Mouse (Mus musculus): ENCODE results near the gene Map3k14. TPM values are rescaled to one million over a fixed set of nuclear protein-coding genes. Genes with fewer than 3 reads are reported as not detected.
"Not testable (repeated sequence)": the region's sequence is repeated elsewhere in the genome, so short reads cannot be mapped to it uniquely, and the experiment has no call there.

Map3k14 gene
- polyA plus RNA-seq, 1 experiment from 2014 or later: 3.8 TPM

- H3K27me3 ChIP-seq (ENCODE audit: control insufficient read depth, insufficient read depth, low read length): no peaks in the 10 kb centered on the region
- peaks cover 9% of the 10 kb centered on the region for H3K36me3 ChIP-seq (ENCODE audit: control insufficient read depth, insufficient read depth, low read length)
- DNase-seq (ENCODE audit: low spot score) (no peak), ATAC-seq (replicated peaks; ENCODE audit: low FRiP score) (no peak)
- H3K9me3 ChIP-seq (ENCODE audit: control insufficient read depth, low read length): no peaks in the 10 kb centered on the region; the same call in 1 of the 2 replicates
- no peak overlapping the region for H3K4me3 ChIP-seq (ENCODE audit: low read depth, low read length)
- WGBS: 89% methylated on average over 7 of the region's 7 CpGs
- no peak overlapping the region for H3K4me2 ChIP-seq (ENCODE audit: low read depth, low read length, severe bottlenecking)
- H3K9ac ChIP-seq (ENCODE audit: low read length): no peak overlapping the region
- no peak overlapping the region for H3K27ac ChIP-seq (ENCODE audit: low read depth, low read length)
- no peaks in the 10 kb centered on the region for H3K4me1 ChIP-seq (replicated peaks; ENCODE audit: control insufficient read depth, insufficient read depth, low read length)
These were observed 35.9 kb downstream of the Map3k14 start for GRCm38 (mm10) chr11:103231367-103231766.

- Histone ChIP-seq H3K27ac (ENCODE audit: low read depth, low read length) (no peak overlapping the region), H3K9me3 (ENCODE audit: control insufficient read depth, low read length) (no peaks in the 10 kb centered on the region; the same call in 1 of the 2 replicates), H3K4me2 (ENCODE audit: low read depth, low read length, severe bottlenecking) (no peak overlapping the region), H3K27me3 (ENCODE audit: control insufficient read depth, insufficient read depth, low read length) (no peaks in the 10 kb centered on the region), H3K4me1 (replicated peaks; ENCODE audit: control insufficient read depth, insufficient read depth, low read length) (no peaks in the 10 kb centered on the region), H3K36me3 (ENCODE audit: control insufficient read depth, insufficient read depth, low read length) (peaks cover 9% of the 10 kb centered on the region), H3K9ac (ENCODE audit: low read length) (no peak overlapping the region), H3K4me3 (ENCODE audit: low read depth, low read length) (no peak overlapping the region)
- ATAC-seq (replicated peaks; ENCODE audit: low FRiP score) (no peak), DNase-seq (ENCODE audit: low spot score) (no peak)
- WGBS: 93% methylated on average over 19 of the region's 19 CpGs
These were observed 36.6 kb downstream of the Map3k14 start for GRCm38 (mm10) chr11:103230626-103231025.

- H3K27ac ChIP-seq (ENCODE audit: low read depth, low read length): no peak overlapping the region
- ATAC-seq (replicated peaks; ENCODE audit: low FRiP score) (no peak), DNase-seq (ENCODE audit: low spot score) (no peak)
- H3K4me3 ChIP-seq (ENCODE audit: low read depth, low read length): no peak overlapping the region
- 98% methylated on average over 2 of the region's 2 CpGs for WGBS
- H3K36me3 ChIP-seq (ENCODE audit: control insufficient read depth, insufficient read depth, low read length): peaks cover 9% of the 10 kb centered on the region
- no peaks in the 10 kb centered on the region for H3K4me1 ChIP-seq (replicated peaks; ENCODE audit: control insufficient read depth, insufficient read depth, low read length)
- H3K9me3 ChIP-seq (ENCODE audit: control insufficient read depth, low read length): no peaks in the 10 kb centered on the region; the same call in 1 of the 2 replicates
- no peaks in the 10 kb centered on the region for H3K27me3 ChIP-seq (ENCODE audit: control insufficient read depth, insufficient read depth, low read length)
- no peak overlapping the region for H3K4me2 ChIP-seq (ENCODE audit: low read depth, low read length, severe bottlenecking)
- no peak overlapping the region for H3K9ac ChIP-seq (ENCODE audit: low read length)
These were observed 37.7 kb downstream of the Map3k14 start for GRCm38 (mm10) chr11:103229608-103230007.

GRCm38 (mm10) chr11:103223951-103224456, 43.3 kb downstream of the Map3k14 start:
- H3K9ac ChIP-seq (ENCODE audit: low read length): no peak overlapping the region
- H3K4me2 ChIP-seq (ENCODE audit: low read depth, low read length, severe bottlenecking): no peak overlapping the region
- H3K27ac ChIP-seq (ENCODE audit: low read depth, low read length): no peak overlapping the region
- no peaks in the 10 kb centered on the region for H3K9me3 ChIP-seq (ENCODE audit: control insufficient read depth, low read length)
- H3K4me3 ChIP-seq (ENCODE audit: low read depth, low read length): no peak overlapping the region
- no peak for DNase-seq (ENCODE audit: low spot score)
- no peaks in the 10 kb centered on the region for H3K27me3 ChIP-seq (ENCODE audit: control insufficient read depth, insufficient read depth, low read length)
- ATAC-seq (replicated peaks; ENCODE audit: low FRiP score): no peak
- peaks cover 6% of the 10 kb centered on the region for H3K36me3 ChIP-seq (ENCODE audit: control insufficient read depth, insufficient read depth, low read length)
- no peaks in the 10 kb centered on the region for H3K4me1 ChIP-seq (replicated peaks; ENCODE audit: control insufficient read depth, insufficient read depth, low read length)
- WGBS: 71% methylated on average over 18 of the region's 18 CpGs

- DNase-seq (ENCODE audit: low spot score): no peak
- no peaks in the 10 kb centered on the region for H3K9me3 ChIP-seq (ENCODE audit: control insufficient read depth, low read length)
- ATAC-seq (replicated peaks; ENCODE audit: low FRiP score): no peak
- 0 out of 2 replicates have a peak overlapping the region, but pooled peaks have one; percentile 12 for H3K27ac ChIP-seq (ENCODE audit: low read depth, low read length)
- 87% methylated on average over 10 of the region's 10 CpGs for WGBS
- H3K36me3 ChIP-seq (ENCODE audit: control insufficient read depth, insufficient read depth, low read length): peaks cover 6% of the 10 kb centered on the region
- H3K4me3 ChIP-seq (ENCODE audit: low read depth, low read length): no peak overlapping the region
- no peaks in the 10 kb centered on the region for H3K27me3 ChIP-seq (ENCODE audit: control insufficient read depth, insufficient read depth, low read length)
- H3K4me2 ChIP-seq (ENCODE audit: low read depth, low read length, severe bottlenecking): no peak overlapping the region
- no peaks in the 10 kb centered on the region for H3K4me1 ChIP-seq (replicated peaks; ENCODE audit: control insufficient read depth, insufficient read depth, low read length)
- no peak overlapping the region for H3K9ac ChIP-seq (ENCODE audit: low read length)
These were observed 43.8 kb downstream of the Map3k14 start for GRCm38 (mm10) chr11:103223444-103223843.

- not testable (repeated sequence) for H3K4me2 ChIP-seq (ENCODE audit: low read depth, low read length, severe bottlenecking); H3K4me3 ChIP-seq (ENCODE audit: low read depth, low read length); H3K27ac ChIP-seq (ENCODE audit: low read depth, low read length); H3K9ac ChIP-seq (ENCODE audit: low read length); H3K4me1 ChIP-seq (replicated peaks; ENCODE audit: control insufficient read depth, insufficient read depth, low read length); H3K9me3 ChIP-seq (ENCODE audit: control insufficient read depth, low read length); H3K36me3 ChIP-seq (ENCODE audit: control insufficient read depth, insufficient read depth, low read length); DNase-seq (ENCODE audit: low spot score); ATAC-seq (replicated peaks; ENCODE audit: low FRiP score); H3K27me3 ChIP-seq (ENCODE audit: control insufficient read depth, insufficient read depth, low read length)
- 92% methylated on average over 3 of the region's 4 CpGs for WGBS
These were observed 44.6 kb downstream of the Map3k14 start for GRCm38 (mm10) chr11:103222718-103223117.

- ATAC-seq (replicated peaks; ENCODE audit: low FRiP score): no peak
- no peak overlapping the region for H3K27ac ChIP-seq (ENCODE audit: low read depth, low read length)
These were observed 45.8 kb downstream of the Map3k14 start for GRCm38 (mm10) chr11:103221437-103221836.

GRCm38 (mm10) chr11:103219995-103220394, 47.3 kb downstream of the Map3k14 start:
- ATAC-seq (replicated peaks; ENCODE audit: low FRiP score): no peak
- WGBS: 86% methylated on average over 4 of the region's 4 CpGs
- Histone ChIP-seq H3K4me2 (ENCODE audit: low read depth, low read length, severe bottlenecking) (no peak overlapping the region), H3K36me3 (ENCODE audit: control insufficient read depth, insufficient read depth, low read length) (peaks cover 6% of the 10 kb centered on the region), H3K4me1 (replicated peaks; ENCODE audit: control insufficient read depth, insufficient read depth, low read length) (0 out of 2 replicates have a peak, but pooled peaks cover 2% of the 10 kb centered on the region), H3K4me3 (ENCODE audit: low read depth, low read length) (no peak overlapping the region), H3K9me3 (ENCODE audit: control insufficient read depth, low read length) (no peaks in the 10 kb centered on the region), H3K9ac (ENCODE audit: low read length) (no peak overlapping the region), H3K27me3 (ENCODE audit: control insufficient read depth, insufficient read depth, low read length) (no peaks in the 10 kb centered on the region), H3K27ac (ENCODE audit: low read depth, low read length) (no peak overlapping the region)
- DNase-seq (ENCODE audit: low spot score): no peak

More at GRCm38 (mm10) chr11:103221437-103221836, 45.8 kb downstream of the Map3k14 start:
- no peak overlapping the region for H3K4me2 ChIP-seq (ENCODE audit: low read depth, low read length, severe bottlenecking)
- no peaks in the 10 kb centered on the region for H3K9me3 ChIP-seq (ENCODE audit: control insufficient read depth, low read length)
- H3K9ac ChIP-seq (ENCODE audit: low read length): no peak overlapping the region
- H3K4me1 ChIP-seq (replicated peaks; ENCODE audit: control insufficient read depth, insufficient read depth, low read length): 0 out of 2 replicates have a peak, but pooled peaks cover 2% of the 10 kb centered on the region
- H3K27me3 ChIP-seq (ENCODE audit: control insufficient read depth, insufficient read depth, low read length): no peaks in the 10 kb centered on the region
- H3K4me3 ChIP-seq (ENCODE audit: low read depth, low read length): no peak overlapping the region
- no peak for DNase-seq (ENCODE audit: low spot score)
- WGBS: 90% methylated on average over 6 of the region's 6 CpGs
- peaks cover 6% of the 10 kb centered on the region for H3K36me3 ChIP-seq (ENCODE audit: control insufficient read depth, insufficient read depth, low read length)

- Histone ChIP-seq H3K9ac (ENCODE audit: low read length) (no peak overlapping the region), H3K27me3 (ENCODE audit: control insufficient read depth, insufficient read depth, low read length) (no peaks in the 10 kb centered on the region), H3K9me3 (ENCODE audit: control insufficient read depth, low read length) (no peaks in the 10 kb centered on the region), H3K4me2 (ENCODE audit: low read depth, low read length, severe bottlenecking) (no peak overlapping the region), H3K4me3 (ENCODE audit: low read depth, low read length) (no peak overlapping the region), H3K4me1 (replicated peaks; ENCODE audit: control insufficient read depth, insufficient read depth, low read length) (0 out of 2 replicates have a peak, but pooled peaks cover 2% of the 10 kb centered on the region), H3K27ac (ENCODE audit: low read depth, low read length) (no peak overlapping the region), H3K36me3 (ENCODE audit: control insufficient read depth, insufficient read depth, low read length) (peaks cover 6% of the 10 kb centered on the region)
- DNase-seq (ENCODE audit: low spot score) (no peak), ATAC-seq (replicated peaks; ENCODE audit: low FRiP score) (no peak)
- 91% methylated on average over 5 of the region's 5 CpGs for WGBS
These were observed 48.0 kb downstream of the Map3k14 start for GRCm38 (mm10) chr11:103219259-103219658.

Measured in forebrain, embryonic 11.5 days (tissue).